ENCODE assay signal across 8 mouse cellular contexts in genomic region chr5:107868905-107869424, GRCm38 (mm10). TPM values are rescaled to one million over a fixed set of nuclear protein-coding genes. Genes with fewer than 3 reads are reported as not detected.
DNase-seq lines count a peak whose midpoint lies in the region; ATAC-seq and TF ChIP-seq lines count a peak whose summit lies in the region.

No protein-coding gene starts in this region.

- intact Hi-C loops in left cerebral cortex, postnatal 36 days (cut with DNase I): loop anchor here (2.0 kb wide), 1 partner anchor 32 kb away; the partner anchor contains the start of gene Rpl5

- TF ChIP-seq CTCF in intestine, postnatal 0 days (IDR thresholded peaks at IDR 0.05; ENCODE audit: low read depth): peak; percentile 39; the same call in 1 of the 2 replicates

- no peaks in the 10 kb centered on the region for H3K36me3 ChIP-seq in embryonic facial prominence, embryonic 10.5 days (replicated peaks)
- H3K36me3 ChIP-seq in intestine, postnatal 0 days (ENCODE audit: control insufficient read depth, insufficient read depth): no peaks in the 10 kb centered on the region
- no peaks in the 10 kb centered on the region for H3K36me3 ChIP-seq in midbrain, embryonic 10.5 days

- peak overlapping the region; percentile 97 for H3K27ac ChIP-seq in embryonic facial prominence, embryonic 10.5 days (replicated peaks)
- peak overlapping the region; percentile 91 for H3K27ac ChIP-seq in intestine, postnatal 0 days (ENCODE audit: low read depth, low read length)
- peak overlapping the region; percentile 96 for H3K27ac ChIP-seq in midbrain, embryonic 10.5 days (replicated peaks)

- H3K9me3 ChIP-seq in embryonic facial prominence, embryonic 10.5 days: no peaks in the 10 kb centered on the region
- H3K9me3 ChIP-seq in intestine, postnatal 0 days (ENCODE audit: control insufficient read depth): no peaks in the 10 kb centered on the region
- H3K9me3 ChIP-seq in midbrain, embryonic 10.5 days (replicated peaks): no peaks in the 10 kb centered on the region

- peak overlapping the region; percentile 78 for H3K4me3 ChIP-seq in embryonic facial prominence, embryonic 10.5 days
- H3K4me3 ChIP-seq in intestine, postnatal 0 days (ENCODE audit: low read depth, low read length): peak overlapping the region; percentile 77
- H3K4me3 ChIP-seq in midbrain, embryonic 10.5 days: peak overlapping the region; percentile 89

- DNase-seq in adrenal gland, postnatal 14 days: peak; percentile 95
- peak; percentile 97 for DNase-seq in embryonic facial prominence, embryonic 10.5 days (ENCODE audit: low spot score)
- peak; percentile 88 for DNase-seq in left cerebral cortex, postnatal 36 days (ENCODE audit: low spot score in 2 of 2)
- DNase-seq in midbrain, embryonic 10.5 days (ENCODE audit: low spot score): peak; percentile 97
- DNase-seq in right cerebral cortex, postnatal 4 days: peak; percentile 79
- peak; percentile 96 for DNase-seq in yolk sac, embryonic 10.5 days (ENCODE audit: low spot score)

- under 1% methylated on average over 58 of the region's 58 CpGs for WGBS in embryonic facial prominence, embryonic 10.5 days
- 1% methylated on average over 53 of the region's 58 CpGs for whole genome bisulfite sequencing in intestine, postnatal 0 days
- WGBS in midbrain, embryonic 10.5 days: under 1% methylated on average over 55 of the region's 58 CpGs

- H3K27me3 ChIP-seq in embryonic facial prominence, embryonic 10.5 days (replicated peaks; ENCODE audit: low read depth, poor library complexity, severe bottlenecking): peaks cover 16% of the 10 kb centered on the region
- H3K27me3 ChIP-seq in intestine, postnatal 0 days (replicated peaks; ENCODE audit: control insufficient read depth, insufficient read depth, low read length): no peaks in the 10 kb centered on the region
- H3K27me3 ChIP-seq in midbrain, embryonic 10.5 days (ENCODE audit: low read depth, poor library complexity, severe bottlenecking): peaks cover 18% of the 10 kb centered on the region

- ATAC-seq in granulocyte monocyte progenitor cell, adult 5-6 weeks (replicated peaks; ENCODE audit: poor library complexity, severe bottlenecking): peak; percentile 70
- peak; percentile 92 for ATAC-seq in intestine, postnatal 0 days

- peak overlapping the region; percentile 91 for H3K9ac ChIP-seq in intestine, postnatal 0 days (ENCODE audit: low read depth, low read length)

- peaks cover 21% of the 10 kb centered on the region for H3K4me1 ChIP-seq in embryonic facial prominence, embryonic 10.5 days
- 0 out of 2 replicates have a peak, but pooled peaks cover 6% of the 10 kb centered on the region for H3K4me1 ChIP-seq in intestine, postnatal 0 days (replicated peaks; ENCODE audit: control insufficient read depth, insufficient read depth, low read length)
- peaks cover 10% of the 10 kb centered on the region for H3K4me1 ChIP-seq in midbrain, embryonic 10.5 days

- peak overlapping the region; percentile 89 for H3K4me2 ChIP-seq in intestine, postnatal 0 days (replicated peaks; ENCODE audit: low read depth)

RNA-seq across cellular contexts. Expression of gene Evi5, which starts 5.9 kb away (rescaled TPM):
- total RNA-seq in adrenal gland, postnatal 14 days (2021): 53.6 and 55.9 TPM in 2 replicates
- 55.7 and 56.5 TPM in 2 replicates for polyA plus RNA-seq in embryonic facial prominence, embryonic 10.5 days (2016; fragmentation: Nextera tagmentation; extraction: Ambion mirVana)
- total RNA-seq in granulocyte monocyte progenitor cell, adult 5-6 weeks (2014; fragmentation: Nextera tagmentation): 21.4 and 22.4 TPM in 2 replicates
- 10.5 and 14.1 TPM in 2 replicates for total RNA-seq in granulocyte monocyte progenitor cell, adult 5-6 weeks (2017)
- polyA plus RNA-seq in intestine, postnatal 0 days (2015; fragmentation: Nextera tagmentation; extraction: Ambion mirVana): 39.7 and 41.6 TPM in 2 replicates
- total RNA-seq in left cerebral cortex, postnatal 36 days (2021): 10 to 100 TPM; 73.4 to 88.4 TPM
- 42.3 and 45.0 TPM in 2 replicates for polyA plus RNA-seq in midbrain, embryonic 10.5 days (2016; fragmentation: Nextera tagmentation; extraction: Ambion mirVana)

RNA-seq across cellular contexts. Expression of gene Rpl5, which starts 31.3 kb away (rescaled TPM):
- 63.2 and 72.3 TPM in 2 replicates for total RNA-seq in adrenal gland, postnatal 14 days (2021)
- 91.7 and 99.4 TPM in 2 replicates for polyA plus RNA-seq in embryonic facial prominence, embryonic 10.5 days (2016; fragmentation: Nextera tagmentation; extraction: Ambion mirVana)
- 433 and 504 TPM in 2 replicates for total RNA-seq in granulocyte monocyte progenitor cell, adult 5-6 weeks (2014; fragmentation: Nextera tagmentation)
- total RNA-seq in granulocyte monocyte progenitor cell, adult 5-6 weeks (2017): 310 and 457 TPM in 2 replicates
- 26.7 and 29.1 TPM in 2 replicates for polyA plus RNA-seq in intestine, postnatal 0 days (2015; fragmentation: Nextera tagmentation; extraction: Ambion mirVana)
- 10 to 100 TPM; 51.5 to 67.5 TPM for total RNA-seq in left cerebral cortex, postnatal 36 days (2021)
- 79.8 and 89.8 TPM in 2 replicates for polyA plus RNA-seq in midbrain, embryonic 10.5 days (2016; fragmentation: Nextera tagmentation; extraction: Ambion mirVana)

RNA-seq across cellular contexts. Expression of gene Ube2d2b, which starts 39.1 kb away (rescaled TPM):
- total RNA-seq in adrenal gland, postnatal 14 days (2021): not detected in 2 replicates
- polyA plus RNA-seq in embryonic facial prominence, embryonic 10.5 days (2016; fragmentation: Nextera tagmentation; extraction: Ambion mirVana): 0.29 and 0.42 TPM in 2 replicates
- total RNA-seq in granulocyte monocyte progenitor cell, adult 5-6 weeks (2014; fragmentation: Nextera tagmentation): not detected in 2 replicates
- not detected in 2 replicates for total RNA-seq in granulocyte monocyte progenitor cell, adult 5-6 weeks (2017)
- polyA plus RNA-seq in intestine, postnatal 0 days (2015; fragmentation: Nextera tagmentation; extraction: Ambion mirVana): 0.09 TPM in 1 of 2 replicates, not detected in the other
- total RNA-seq in left cerebral cortex, postnatal 36 days (2021): not detected
- polyA plus RNA-seq in midbrain, embryonic 10.5 days (2016; fragmentation: Nextera tagmentation; extraction: Ambion mirVana): 0.12 and 0.17 TPM in 2 replicates

Comparison
In these comparisons a context has a peak if more than half of its experiments do, and no peak if none do; other contexts are left out.
1. Peak in every context shown above with its lines: DNase-seq, ATAC-seq, H3K4me3 ChIP-seq and H3K27ac ChIP-seq.